Mouse (Mus musculus) cortical plate, adult 2 months (tissue): ENCODE measurements around the gene Pced1a.

Experiments
- CTCF ChIP-seq: fragments of 200-500 bp; IDR thresholded peaks from 2 replicates; pipeline ENCODE4 v1.5.1; 2011; ENCODE audit warnings: mild to moderate bottlenecking, control low read depth, low read length; ENCODE audit not compliant: insufficient read depth; ENCODE audit errors: extremely low read depth
- POLR2A ChIP-seq: fragments of 200-500 bp; IDR thresholded peaks from 2 replicates; pipeline ENCODE4 v1.6.1; 2011; ENCODE audit warnings: mild to moderate bottlenecking, low read length, control low read depth; ENCODE audit not compliant: insufficient read depth; ENCODE audit errors: extremely low read depth

GRCm38 (mm10) chr2:130383895-130384294 lies 40.6 kb downstream of the Pced1a start:
- TF ChIP-seq POLR2A (no peak), CTCF (no peak)
